Mouse (Mus musculus) heart, adult 2 months (tissue): ENCODE results near the gene Bcl10.
"Not testable (repeated sequence)": the region's sequence is repeated elsewhere in the genome, so short reads cannot be mapped to it uniquely, and the experiment has no call there.

Experiments
- CTCF ChIP-seq: fragments of 200-600 bp; IDR thresholded peaks from 2 replicates; pipeline ENCODE4 v1.8.1; 2022; ENCODE audit warnings: antibody characterized with exemption, mild to moderate bottlenecking, moderate library complexity
- EP300 ChIP-seq: fragments of 200-500 bp; IDR thresholded peaks from 2 replicates; pipeline ENCODE4 v1.6.1; 2011; ENCODE audit warnings: low read depth, low read length, control low read depth; ENCODE audit not compliant: insufficient read depth
- POLR2A ChIP-seq: fragments of 200-500 bp; IDR thresholded peaks from 2 replicates; pipeline ENCODE4 v1.6.1; 2011; ENCODE audit warnings: mild to moderate bottlenecking, low read depth, low read length, control low read depth; ENCODE audit not compliant: insufficient read depth

DNA sequence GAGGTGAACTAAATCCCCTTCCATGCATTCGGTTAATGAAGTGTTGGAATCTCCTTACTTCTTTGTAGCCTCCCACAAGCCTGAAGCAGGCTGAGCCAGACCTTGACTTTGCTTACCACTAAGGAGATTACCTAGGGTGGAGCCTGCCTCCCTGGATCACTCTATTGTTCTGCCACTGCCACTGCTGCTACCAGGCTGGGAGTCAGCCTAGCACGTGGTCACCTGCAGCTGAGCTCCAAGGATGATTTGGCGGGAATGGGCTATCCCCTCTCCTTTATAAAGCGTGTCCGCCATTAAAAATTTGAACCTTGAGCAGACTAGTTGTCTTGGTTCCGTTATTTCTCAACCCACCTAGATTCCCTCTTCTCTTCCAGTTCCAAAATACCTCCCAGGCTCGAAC is 8.7 kb upstream of the Bcl10 start:
- not testable (repeated sequence) for TF ChIP-seq CTCF, POLR2A, EP300
